Mouse (Mus musculus) E14TG2a.4 (cell line): Measurements from ENCODE around the gene Cd8a.

Source experiments
- CTCF ChIP-seq: conservative IDR thresholded peaks from 2 replicates; pipeline ENCODE4 v1.5.1; 2014; ENCODE audit warnings: low read length
- NANOG ChIP-seq: IDR thresholded peaks from 2 replicates; pipeline ENCODE4 v1.6.1; 2014; ENCODE audit warnings: borderline replicate concordance, low read length, mixed read lengths

DNA sequence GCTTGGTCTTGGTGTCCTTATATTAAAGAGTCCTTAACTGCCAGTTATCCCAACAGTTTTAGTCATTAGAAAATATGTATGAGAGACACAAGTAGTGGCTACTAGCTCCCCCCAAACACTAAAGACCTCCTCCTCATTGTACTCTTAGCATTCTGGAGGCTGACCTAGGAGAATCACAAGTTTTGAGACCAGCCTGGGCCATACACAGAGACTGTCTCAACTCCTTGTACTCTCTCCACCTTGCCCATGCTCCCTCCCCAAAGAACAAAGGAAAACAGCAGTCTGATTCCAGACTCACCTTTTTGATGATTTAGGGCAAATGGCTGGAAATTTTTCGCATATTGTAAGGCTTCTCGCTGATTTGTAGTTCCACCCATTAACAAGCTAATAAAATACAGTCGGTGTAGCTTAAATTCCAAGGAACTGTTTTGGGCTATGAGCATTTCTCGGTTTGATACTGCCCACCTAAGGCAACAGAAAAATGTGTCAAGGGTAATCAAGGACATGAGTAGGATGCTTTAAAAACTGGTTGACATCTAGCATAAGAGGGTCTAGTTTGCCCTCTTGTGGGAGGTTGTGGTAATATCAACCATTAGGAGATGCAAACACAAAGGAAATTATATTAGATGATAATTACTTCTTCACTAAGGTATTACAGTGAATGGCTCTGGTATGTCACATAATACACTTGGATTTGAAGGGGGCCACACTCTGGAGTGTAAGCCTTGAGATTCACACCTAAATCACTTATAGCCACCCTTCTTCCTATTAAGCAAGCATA, 25.8 kb downstream of the Cd8a start:
- TF ChIP-seq CTCF (peak; percentile 43), NANOG (no peak)
